Mouse (Mus musculus): ENCODE results near the gene Optc.
A peak's percentile ranks its signal among the peaks of the same experiment; 100 is the strongest.

The Optc gene

GRCm38 (mm10) chr1:133907949-133908658 is at the start of gene Optc:
Gene Optc, minus strand, starts transcription at chr1:133907999.
- DNase-seq (ENCODE audit: low read depth, low spot score), result no peak

DNA sequence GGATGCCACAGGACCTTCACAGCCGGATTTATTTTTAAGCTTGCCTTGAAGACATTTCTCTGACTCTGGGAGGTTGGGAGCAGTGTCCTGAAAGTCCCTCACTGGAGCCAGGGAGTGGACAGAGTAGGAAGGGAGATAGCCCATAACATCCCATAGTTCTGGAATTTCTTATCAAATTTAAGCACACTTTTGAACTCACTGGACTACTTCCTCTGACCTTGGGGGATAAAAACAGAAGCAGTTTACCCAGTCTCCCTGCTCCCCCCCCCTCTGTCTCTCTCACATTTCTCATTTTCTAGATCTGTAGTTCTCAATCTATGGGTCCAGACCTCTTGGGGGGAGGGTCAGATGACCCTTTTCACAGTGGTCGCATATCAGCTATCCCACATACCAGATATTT is 46.2 kb upstream of the Optc start:
- DNase-seq (ENCODE audit: low read depth, low spot score), result no peak

GRCm38 (mm10) chr1:133953261-133953742 is 45.5 kb upstream of the Optc start:
- DNase-seq (ENCODE audit: low read depth, low spot score), result peak; percentile 69

- DNase-seq (ENCODE audit: low read depth, low spot score), result no peak
Observed at GRCm38 (mm10) chr1:133951598-133951997, 43.8 kb upstream of the Optc start.

DNA sequence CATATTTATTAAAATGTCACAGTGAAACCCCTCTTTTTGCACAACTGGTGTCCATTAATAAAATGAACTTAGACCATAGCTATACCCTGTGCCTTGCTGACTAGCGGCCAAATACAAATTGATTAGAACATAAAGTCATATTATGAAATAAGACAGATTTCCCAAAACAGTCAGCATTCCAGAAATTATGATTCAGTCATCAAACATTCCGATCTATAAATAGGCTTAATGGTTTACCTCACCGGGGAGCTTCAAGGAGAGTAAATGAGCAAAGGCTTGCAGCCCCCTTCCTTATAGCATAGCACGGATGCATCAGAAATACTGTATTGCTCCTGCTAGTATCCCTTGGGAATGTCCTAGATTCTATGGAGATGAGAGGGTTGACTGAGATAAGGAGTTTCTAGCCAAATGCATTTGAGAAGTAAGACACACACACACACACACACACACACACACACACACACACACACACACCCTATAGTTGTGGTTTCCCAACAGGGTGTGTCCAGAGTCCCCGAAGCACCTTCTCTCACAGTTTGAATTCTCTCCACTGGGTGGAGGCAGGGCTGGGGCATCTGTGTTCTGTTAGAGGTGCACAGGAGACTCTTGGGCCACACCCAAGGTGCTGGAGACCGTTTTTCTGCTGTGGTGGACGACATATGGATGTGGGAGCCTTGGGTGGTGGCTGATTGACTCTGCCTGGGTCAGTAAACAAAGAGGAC is 42.4 kb upstream of the Optc start:
- no peak for DNase-seq (ENCODE audit: low read depth, low spot score)

GRCm38 (mm10) chr1:133945106-133945505 is 37.3 kb upstream of the Optc start:
- DNase-seq (ENCODE audit: low read depth, low spot score), result no peak

DNA sequence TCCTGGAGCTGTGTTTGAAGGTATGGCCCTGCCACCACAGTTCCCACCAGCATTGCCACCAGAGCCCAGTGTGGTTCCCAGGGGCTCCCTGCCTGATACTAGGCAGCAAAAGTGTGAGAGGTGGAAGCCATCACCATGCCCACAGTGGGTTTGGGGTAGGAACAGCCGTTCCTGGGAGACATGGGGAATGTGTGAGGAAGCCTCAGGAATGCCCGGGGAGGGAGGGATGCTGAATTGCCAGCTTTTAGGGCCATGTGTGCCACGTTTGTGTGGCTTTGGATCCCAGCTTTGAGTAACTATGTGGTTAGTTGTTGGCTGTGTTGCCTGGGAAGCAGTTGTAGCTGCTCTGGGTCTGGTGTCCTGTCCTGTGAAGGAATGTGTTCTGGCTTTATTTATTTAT is 34.1 kb upstream of the Optc start:
- DNase-seq (ENCODE audit: low read depth, low spot score), result no peak

DNA sequence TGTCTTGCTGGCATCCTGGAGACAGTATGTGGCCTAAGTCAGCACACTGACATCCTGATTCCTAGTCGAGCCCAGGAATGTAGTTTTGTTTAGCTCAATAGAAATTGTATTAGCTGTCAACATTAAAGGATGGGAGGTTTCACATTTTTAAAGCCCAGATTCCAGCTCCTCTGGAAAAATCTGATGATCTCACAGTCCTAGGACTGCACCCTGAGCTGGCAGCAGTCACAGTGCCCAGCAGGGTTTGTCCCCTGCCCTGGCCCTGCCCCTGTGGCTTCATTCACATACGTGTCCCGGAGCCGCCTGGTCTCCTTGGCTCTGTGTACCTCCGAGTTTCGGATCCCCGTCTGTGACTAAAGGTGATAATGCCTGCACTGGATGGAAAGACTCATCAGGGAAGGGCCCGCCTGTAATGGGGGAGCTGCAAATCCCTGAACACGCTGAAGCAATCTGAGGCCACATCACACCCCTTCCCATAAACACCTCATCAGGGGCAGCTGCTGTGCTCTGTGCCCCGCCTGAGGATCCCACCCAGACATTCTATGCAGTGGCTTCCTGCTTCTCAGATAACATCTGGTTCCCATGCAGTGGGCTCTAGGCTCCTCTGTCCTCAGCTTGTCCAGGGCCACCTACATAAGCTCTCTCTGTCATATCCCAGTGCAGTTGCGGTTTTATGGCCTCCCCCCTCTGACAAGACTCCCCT is 33.5 kb upstream of the Optc start:
- DNase-seq (ENCODE audit: low read depth, low spot score), result no peak

- DNase-seq (ENCODE audit: low read depth, low spot score), result no peak
Observed at GRCm38 (mm10) chr1:133940481-133941092, 32.8 kb upstream of the Optc start.

GRCm38 (mm10) chr1:133939708-133940107 is 31.9 kb upstream of the Optc start:
- no peak for DNase-seq (ENCODE audit: low read depth, low spot score)

GRCm38 (mm10) chr1:133936169-133936568 is 28.4 kb upstream of the Optc start:
- DNase-seq (ENCODE audit: low read depth, low spot score), result no peak

DNA sequence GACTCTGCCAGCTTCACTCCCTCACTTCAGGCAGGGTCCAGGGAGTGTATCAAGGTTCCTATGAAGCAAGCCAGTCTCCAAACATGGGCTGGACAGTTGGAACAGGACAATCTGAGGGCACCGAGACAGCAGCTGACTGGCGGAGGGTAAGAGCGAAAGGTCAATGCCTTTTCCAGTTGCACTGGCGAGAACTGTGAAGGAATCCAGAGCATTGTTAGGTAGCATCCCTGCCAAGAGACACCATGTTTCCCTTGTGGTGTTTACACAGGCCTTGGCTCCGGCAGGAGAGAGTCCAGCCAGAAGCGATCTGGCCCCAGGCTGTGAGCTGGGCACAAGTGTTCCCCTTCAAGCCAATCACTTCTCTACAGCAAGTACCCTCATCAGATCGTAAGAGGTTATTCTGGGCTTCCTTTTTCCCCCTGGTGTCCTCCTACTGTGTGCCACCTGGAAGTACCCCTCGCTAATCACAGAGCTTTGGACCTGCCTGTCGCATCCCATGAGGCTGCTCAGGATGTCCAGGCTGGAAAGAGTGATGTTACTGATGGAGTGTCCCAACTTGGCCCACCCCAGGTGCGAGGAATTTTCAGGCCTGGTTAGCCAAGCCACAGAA is 26.7 kb upstream of the Optc start:
- DNase-seq (ENCODE audit: low read depth, low spot score), result peak; percentile 53

DNA sequence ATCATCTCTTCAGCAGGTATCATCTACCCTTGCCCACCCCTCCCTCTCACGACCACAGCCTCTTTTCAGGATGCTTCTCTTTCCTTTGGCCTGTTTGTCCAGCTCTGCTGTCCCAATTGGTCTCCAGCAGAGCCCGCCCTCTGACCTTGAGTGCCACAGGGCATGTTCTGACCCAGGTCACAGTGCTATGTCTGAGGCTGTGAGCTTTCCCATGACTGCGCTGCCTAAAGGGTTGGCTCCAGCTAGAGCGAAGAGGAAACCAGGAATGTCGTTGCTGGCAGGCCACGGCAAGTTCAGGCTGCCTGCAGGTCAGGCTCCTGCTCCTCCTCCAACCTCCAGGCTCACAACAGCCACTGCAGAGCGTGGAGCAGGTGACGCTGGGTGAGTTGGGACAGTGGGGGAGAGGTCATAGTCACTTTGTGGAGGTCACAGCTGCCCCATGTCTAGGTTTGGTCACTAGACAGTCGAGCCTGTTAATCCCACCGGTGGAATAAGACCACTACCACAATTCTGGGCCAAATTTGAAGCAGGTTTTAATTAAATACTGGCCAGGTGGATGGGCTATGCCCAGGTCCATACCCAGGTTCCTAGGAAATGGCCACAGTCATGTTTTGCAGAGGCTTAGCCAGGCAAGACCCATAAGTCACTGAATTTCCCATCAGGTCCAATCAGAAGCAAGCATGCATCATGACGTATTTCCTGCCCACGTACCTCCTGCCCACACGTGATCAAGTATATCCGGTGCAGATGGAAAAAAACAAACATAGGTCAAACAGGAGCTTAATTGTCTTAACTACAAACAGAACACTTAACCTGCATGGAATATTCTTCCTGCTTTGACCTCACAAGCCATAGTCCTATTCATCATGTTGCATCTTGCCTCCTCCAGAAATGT is 25.7 kb upstream of the Optc start:
- DNase-seq (ENCODE audit: low read depth, low spot score), result no peak

DNA sequence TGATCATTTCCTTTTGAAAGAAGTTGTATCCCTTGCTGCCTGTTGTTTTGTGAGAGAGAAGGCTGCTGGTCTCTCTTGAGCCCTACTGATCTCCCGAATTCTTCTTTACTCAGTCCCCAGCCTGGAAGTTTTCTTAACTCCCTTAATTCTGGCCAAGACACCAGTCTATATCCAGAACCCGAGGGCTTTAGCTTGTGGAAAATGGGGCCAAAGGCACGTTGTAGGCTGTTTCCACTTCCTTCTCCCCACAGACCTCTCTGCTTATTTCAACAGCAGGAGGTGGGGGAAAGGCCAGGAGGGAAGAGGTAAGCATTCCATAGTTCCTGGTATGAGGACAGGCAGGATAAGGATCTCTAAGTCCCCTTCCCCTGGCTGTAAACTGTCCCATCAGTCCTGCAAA is 22.2 kb upstream of the Optc start:
- no peak for DNase-seq (ENCODE audit: low read depth, low spot score)

DNA sequence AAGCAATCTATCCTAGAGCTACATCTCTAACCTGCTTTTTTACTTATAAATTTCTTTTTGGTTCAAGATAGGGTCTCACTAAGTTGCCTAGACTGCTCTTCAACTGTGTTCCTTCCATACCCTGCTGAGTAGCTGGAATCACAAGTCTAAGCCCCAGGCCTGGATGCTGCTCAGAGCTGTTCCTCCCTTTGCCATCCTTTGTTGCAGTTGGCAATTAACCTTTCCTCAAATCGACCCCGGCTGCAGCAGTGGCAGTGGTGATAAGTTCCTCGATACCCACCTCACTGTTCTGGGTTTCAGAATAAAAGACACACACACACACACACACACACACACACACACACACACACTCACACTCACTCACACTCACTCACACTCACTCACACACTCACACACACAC is 17.4 kb upstream of the Optc start:
- DNase-seq (ENCODE audit: low read depth, low spot score), result no peak

DNA sequence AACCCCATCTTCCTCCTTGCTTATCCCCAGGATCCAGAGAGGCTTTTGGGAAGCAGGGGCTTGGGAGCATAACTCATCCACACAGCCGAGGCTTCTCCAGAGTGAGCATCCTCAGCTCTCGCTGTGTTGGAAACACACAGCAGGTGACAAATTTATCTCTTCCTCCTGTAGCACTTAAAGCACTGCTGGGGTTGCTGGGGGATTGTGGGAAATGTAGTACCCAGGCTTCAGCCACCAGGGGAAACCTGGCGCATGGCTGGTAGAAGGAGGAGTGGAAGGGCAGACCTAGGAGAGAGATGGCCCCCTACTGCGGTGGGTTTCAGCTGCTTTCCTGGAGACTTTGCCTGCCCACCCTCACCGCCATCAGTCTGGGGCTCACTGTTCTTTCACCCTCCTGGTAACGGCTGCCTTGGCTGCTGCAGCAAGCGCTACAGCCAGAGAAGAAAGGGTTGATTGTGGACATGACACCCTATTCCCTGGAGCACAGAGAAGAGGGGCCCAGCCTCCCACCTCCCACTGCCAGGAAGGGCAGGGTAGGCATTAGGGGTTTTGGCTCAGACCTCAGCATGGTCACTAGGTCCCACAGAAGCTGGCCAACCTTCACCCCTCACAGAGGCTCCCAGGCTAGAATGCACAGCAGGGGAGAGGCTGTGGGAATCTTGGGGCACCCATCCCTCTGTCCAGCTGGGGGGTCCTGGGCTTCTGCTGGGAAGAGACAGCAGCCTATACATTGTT is 16.5 kb upstream of the Optc start:
- no peak for DNase-seq (ENCODE audit: low read depth, low spot score)

DNA sequence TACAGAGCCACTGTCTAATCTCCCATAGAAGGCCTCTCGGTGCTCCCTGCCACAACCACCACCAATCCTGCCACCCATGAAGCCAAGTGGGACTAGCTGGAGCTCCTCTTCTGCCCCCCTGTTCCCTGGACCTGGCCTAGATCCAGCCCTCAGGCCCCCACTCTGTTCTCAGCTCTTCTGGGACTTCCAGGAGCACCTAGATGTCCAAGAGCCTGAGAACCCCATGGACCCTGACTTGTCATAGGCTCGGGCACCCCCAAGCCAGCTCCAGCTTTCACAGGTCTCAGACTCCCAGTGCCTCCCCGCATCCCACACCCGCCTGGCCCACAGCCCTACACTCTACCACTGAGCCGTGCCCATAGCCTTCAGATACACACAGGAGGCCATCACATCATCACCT is 15.3 kb upstream of the Optc start:
- DNase-seq (ENCODE audit: low read depth, low spot score), result no peak

GRCm38 (mm10) chr1:133921304-133921751 is 13.5 kb upstream of the Optc start, which contains the start of gene Prelp:
Gene Prelp, minus strand, starts transcription at chr1:133921414.
- DNase-seq (ENCODE audit: low read depth, low spot score), result peak; percentile 67

GRCm38 (mm10) chr1:133920876-133921275 is 13.1 kb upstream of the Optc start:
- DNase-seq (ENCODE audit: low read depth, low spot score), result no peak

DNA sequence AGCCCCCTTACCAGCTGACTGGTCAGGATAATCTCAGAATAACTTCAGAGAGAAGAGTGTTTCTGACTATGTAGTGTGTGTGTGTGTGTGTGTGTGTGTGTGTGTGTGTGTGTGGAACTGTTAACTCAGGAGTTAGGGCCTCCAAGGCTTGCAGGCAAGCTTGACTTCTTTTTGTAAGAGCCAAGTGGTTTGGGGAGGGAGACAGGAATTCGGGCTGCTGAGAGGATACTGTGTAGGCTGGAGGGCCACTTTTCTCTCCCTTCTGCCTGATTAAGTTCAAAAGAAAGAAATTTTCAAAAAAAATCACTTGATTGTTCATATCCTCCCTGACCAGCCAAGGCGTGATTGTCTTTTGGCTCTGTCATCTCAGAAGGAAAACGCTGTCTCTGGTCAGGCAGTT is 12.6 kb upstream of the Optc start:
- no peak for DNase-seq (ENCODE audit: low read depth, low spot score)

All from skeletal muscle tissue, adult 2 months (tissue).